Mouse (Mus musculus): ENCODE data around the gene Prok2.

- no peak for TF ChIP-seq POLR2A (IDR thresholded peaks at IDR 0.05; ENCODE audit: borderline replicate concordance, extremely low read depth, low read depth, low read length)
- no peak for TF ChIP-seq CTCF (IDR thresholded peaks at IDR 0.05; ENCODE audit: insufficient read depth, low read length)
These were observed 56.5 kb downstream of the Prok2 start for GRCm38 (mm10) chr6:99669481-99670325.
